Mouse (Mus musculus) MEL (cell line): Measurements from ENCODE around the gene Parp9.

Experiments used
- CTCF ChIP-seq, 3 experiments: IDR thresholded peaks in 2 of 3; conservative IDR thresholded peaks in 1 of 3; 2 replicates each; pipeline ENCODE4 v1.5.1; 2011 to 2012; ENCODE audit warnings: low read length in 3 of 3, low read depth in 2 of 3, mild to moderate bottlenecking in 2 of 3, improper control_type of control experiment in 1 of 3, inconsistent platforms in 1 of 3, mixed read lengths in 1 of 3, moderate library complexity in 1 of 3; ENCODE audit not compliant: control insufficient read depth in 1 of 3, insufficient read depth in 1 of 3, poor library complexity in 1 of 3, severe bottlenecking in 1 of 3
- GATA1 ChIP-seq: IDR thresholded peaks from 2 replicates; pipeline ENCODE4 v1.6.1; 2011; ENCODE audit warnings: low read depth, low read length, improper control_type of control experiment
- HCFC1 ChIP-seq: IDR thresholded peaks from 2 replicates; pipeline ENCODE4 v1.6.1; 2012; ENCODE audit warnings: low read depth, mild to moderate bottlenecking, inconsistent platforms, low read length, improper control_type of control experiment, moderate library complexity
- POLR2AphosphoS5 ChIP-seq: IDR thresholded peaks from 2 replicates; pipeline ENCODE4 v1.6.1; 2012; ENCODE audit warnings: low read depth, borderline replicate concordance, mild to moderate bottlenecking, inconsistent platforms, low read length, moderate library complexity, mixed read lengths
- RCOR1 ChIP-seq: IDR thresholded peaks from 2 replicates; pipeline ENCODE4 v1.6.1; 2012; ENCODE audit warnings: low read depth, mild to moderate bottlenecking, inconsistent platforms, low read length, improper control_type of control experiment
- SMC3 ChIP-seq: IDR thresholded peaks from 2 replicates; pipeline ENCODE4 v1.6.1; 2011; ENCODE audit warnings: low read depth, low read length, improper control_type of control experiment
- TAL1 ChIP-seq: IDR thresholded peaks from 2 replicates; pipeline ENCODE4 v1.6.1; 2012; ENCODE audit warnings: mild to moderate bottlenecking, inconsistent platforms, low read length, moderate library complexity, mixed read lengths
- TCF12 ChIP-seq: IDR thresholded peaks from 2 replicates; pipeline ENCODE4 v1.6.1; 2014; ENCODE audit warnings: low read depth, mild to moderate bottlenecking, inconsistent platforms, low read length, improper control_type of control experiment, moderate library complexity
- ZC3H11A ChIP-seq: IDR thresholded peaks from 2 replicates; pipeline ENCODE4 v1.6.1; 2012; ENCODE audit warnings: low read depth, mild to moderate bottlenecking, inconsistent platforms, low read length, improper control_type of control experiment

DNA sequence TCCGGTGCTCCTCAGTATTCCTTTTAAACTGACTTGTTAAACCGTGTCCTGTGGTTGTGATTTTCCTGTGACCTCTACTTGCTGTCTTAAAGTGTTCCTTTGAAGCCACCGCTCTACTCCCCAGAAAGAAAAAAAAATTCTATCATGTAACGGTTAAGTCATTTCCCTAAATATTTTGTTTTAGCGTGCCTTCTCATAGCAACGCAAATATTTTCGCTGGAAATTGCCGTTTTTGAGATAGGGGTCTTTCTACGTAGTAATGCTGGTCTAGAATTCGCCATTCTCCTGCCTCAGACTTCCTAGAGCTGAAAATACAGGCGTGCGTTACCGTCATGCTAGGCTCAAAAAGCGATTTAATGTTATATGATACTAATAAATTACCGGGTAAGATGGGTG lies 44.2 kb downstream of the Parp9 start:
- TF ChIP-seq POLR2AphosphoS5 (no peak), TAL1 (no peak), CTCF (IDR thresholded peaks at IDR 0.05 in 2 of 3, conservative IDR thresholded peaks at IDR 0.05 in 1 of 3; ENCODE audit: control insufficient read depth in 1 of 3, insufficient read depth in 1 of 3, low read depth in 2 of 3, low read length in 3 of 3, poor library complexity in 1 of 3, severe bottlenecking in 1 of 3) (no peak), RCOR1 (no peak), GATA1 (no peak), ZC3H11A (no peak), SMC3 (no peak), TCF12 (no peak), HCFC1 (no peak)
